ENCODE assay signal across 9 mouse cellular contexts in the genomic region with DNA sequence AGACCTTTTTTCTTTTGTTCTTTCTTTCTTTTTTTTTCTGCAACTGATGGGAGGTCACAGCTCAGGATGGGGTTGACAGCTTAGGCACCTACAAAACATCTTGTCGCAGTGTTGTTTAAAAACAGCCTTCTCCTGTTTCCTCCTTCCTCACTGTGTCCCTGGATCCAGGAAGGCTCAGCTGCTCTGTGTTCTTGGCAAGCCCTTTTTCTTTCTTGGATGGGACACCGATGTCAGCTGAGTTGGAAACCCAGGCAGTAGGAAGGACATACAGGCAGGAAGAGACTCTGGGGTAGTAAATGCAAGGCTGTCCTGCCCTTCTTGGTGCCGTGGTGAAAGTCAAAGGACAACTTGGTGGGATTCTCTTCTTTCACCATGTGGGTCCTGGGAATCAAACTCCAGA. TPM values are rescaled to one million over a fixed set of nuclear protein-coding genes. Genes with fewer than 3 reads are reported as not detected.
A peak's percentile ranks its signal among the peaks of the same experiment; 100 is the strongest.
DNase-seq lines count a peak whose midpoint lies in the region; ATAC-seq and TF ChIP-seq lines count a peak whose summit lies in the region.
"Had no signal": no experiment of that assay in that cellular context is flagged by ENCODE, and none has a peak within 500 bp of the region (broad histone marks: within the 10 kb centered on the region; RNA-seq: fewer than 3 reads in every experiment).

No protein-coding gene starts in this region.

- no peak for ATAC-seq in hindbrain, postnatal 0 days
- ATAC-seq in neural tube, embryonic 12.5 days (ENCODE audit: low FRiP score, low read depth) = no peak

- no peaks in the 10 kb centered on the region for H3K9me3 ChIP-seq in hindbrain, postnatal 0 days (ENCODE audit: low read length)
- no peaks in the 10 kb centered on the region for H3K9me3 ChIP-seq in neural tube, embryonic 12.5 days
- H3K9me3 ChIP-seq: stomach, embryonic 15.5 days had no signal

- H3K4me1 ChIP-seq in hindbrain, postnatal 0 days (ENCODE audit: insufficient read depth, low read length) = peaks cover 12% of the 10 kb centered on the region
- H3K4me1 ChIP-seq in neural tube, embryonic 12.5 days = peaks cover 46% of the 10 kb centered on the region

- peak overlapping the region; percentile 99; the same call in 1 of the 2 replicates for H3K27ac ChIP-seq in layer of hippocampus, adult 2 months
- no peak overlapping the region for H3K27ac ChIP-seq in hindbrain, postnatal 0 days
- no peak overlapping the region for H3K27ac ChIP-seq in neural tube, embryonic 12.5 days
- H3K27ac ChIP-seq: stomach, embryonic 15.5 days had no signal

- no peaks in the 10 kb centered on the region for H3K27me3 ChIP-seq in hindbrain, postnatal 0 days (ENCODE audit: insufficient read depth, low read length)
- H3K27me3 ChIP-seq in neural tube, embryonic 12.5 days (replicated peaks) = 0 out of 2 replicates have a peak, but pooled peaks cover 6% of the 10 kb centered on the region

- 33% methylated on average over 3 of the region's 3 CpGs for WGBS in hindbrain, postnatal 0 days
- 78% methylated on average over 3 of the region's 3 CpGs for WGBS in neural tube, embryonic 12.5 days

- H3K4me2 ChIP-seq in hindbrain, postnatal 0 days (ENCODE audit: low read depth, low read length) = peak overlapping the region; percentile 84; the same call in 1 of the 2 replicates
- H3K4me2 ChIP-seq in neural tube, embryonic 12.5 days (replicated peaks) = peak overlapping the region; percentile 85

- H3K4me3 ChIP-seq in layer of hippocampus, adult 2 months = peak overlapping the region; percentile 92; the same call in 1 of the 2 replicates
- no peak overlapping the region for H3K4me3 ChIP-seq in hindbrain, postnatal 0 days (ENCODE audit: low read length)
- H3K4me3 ChIP-seq in neural tube, embryonic 12.5 days = 0 out of 2 replicates have a peak overlapping the region, but pooled peaks have one; percentile 80

- H3K9ac ChIP-seq in hindbrain, postnatal 0 days (replicated peaks; ENCODE audit: low read length) = peak overlapping the region; percentile 58; the same call in 1 of the 2 replicates
- no peak overlapping the region for H3K9ac ChIP-seq in neural tube, embryonic 12.5 days

- peaks cover 19% of the 10 kb centered on the region for H3K36me3 ChIP-seq in hindbrain, postnatal 0 days (ENCODE audit: insufficient read depth, low read length)
- peaks cover 21% of the 10 kb centered on the region for H3K36me3 ChIP-seq in neural tube, embryonic 12.5 days

- DNase-seq in layer of hippocampus, adult 2 months (ENCODE audit: low spot score in 2 of 2) = no peak
- DNase-seq in layer of hippocampus, adult 11-12 months (ENCODE audit: low spot score) = no peak
- peak; percentile 76 for DNase-seq in heart, adult 8-10 months (ENCODE audit: low spot score)
- DNase-seq in hindbrain, postnatal 0 days (ENCODE audit: low spot score) = peak; percentile 3
- DNase-seq in cerebellum, adult 11 months = no peak
- no peak for DNase-seq in adrenal gland, adult 18-20 months (ENCODE audit: low spot score in 2 of 2)
- DNase-seq in frontal cortex, postnatal 25 days (ENCODE audit: low spot score in 2 of 2) = no peak

- no peak for TF ChIP-seq CTCF in layer of hippocampus, adult 2 months (conservative IDR thresholded peaks at IDR 0.05)
- TF ChIP-seq CTCF in hindbrain, postnatal 0 days (IDR thresholded peaks at IDR 0.05; ENCODE audit: low read depth) = no peak

RNA-seq across cellular contexts. Expression of gene Pank4, which starts 1.9 kb away (rescaled TPM):
- 10 to 100 TPM; 41.8 to 43.0 TPM for total RNA-seq in layer of hippocampus, adult 2 months (2021)
- 10 to 100 TPM; 38.6 to 44.1 (median 41.2) TPM for total RNA-seq in heart, adult 8-10 months (2022)
- 34.5 and 40.9 TPM in 2 replicates for total RNA-seq in hindbrain, postnatal 0 days (2014; rRNA removed)
- polyA plus RNA-seq in hindbrain, postnatal 0 days (2015; fragmentation: Nextera tagmentation; extraction: Ambion mirVana) = 25.2 and 28.1 TPM in 2 replicates
- polyA plus RNA-seq in neural tube, embryonic 12.5 days (2016; fragmentation: Nextera tagmentation; extraction: Ambion mirVana) = 41.2 and 46.3 TPM in 2 replicates
- 10 to 100 TPM; 28.3 to 31.9 TPM for total RNA-seq in adrenal gland, adult 18-20 months (2021)

RNA-seq across cellular contexts. Expression of gene Hes5, which starts 5.1 kb away (rescaled TPM):
- 10 to 100 TPM; 24.7 to 30.7 TPM for total RNA-seq in layer of hippocampus, adult 2 months (2021)
- not detected for total RNA-seq in heart, adult 8-10 months (2022)
- 149 and 177 TPM in 2 replicates for total RNA-seq in hindbrain, postnatal 0 days (2014; rRNA removed)
- polyA plus RNA-seq in hindbrain, postnatal 0 days (2015; fragmentation: Nextera tagmentation; extraction: Ambion mirVana) = 106 and 122 TPM in 2 replicates
- polyA plus RNA-seq in neural tube, embryonic 12.5 days (2016; fragmentation: Nextera tagmentation; extraction: Ambion mirVana) = 396 and 412 TPM in 2 replicates
- total RNA-seq in adrenal gland, adult 18-20 months (2021) = not detected

RNA-seq across cellular contexts. Expression of gene Tnfrsf14, which starts 37.5 kb away (rescaled TPM):
- total RNA-seq in layer of hippocampus, adult 2 months (2021) = 1 to 10 TPM in 1 of 2 experiments, under 1 TPM in 1; 0.84 to 1.3 TPM
- total RNA-seq in heart, adult 8-10 months (2022) = 1 to 10 TPM; 4.0 to 9.1 (median 4.5) TPM
- 0.52 TPM in 1 of 2 replicates, not detected in the other for total RNA-seq in hindbrain, postnatal 0 days (2014; rRNA removed)
- polyA plus RNA-seq in hindbrain, postnatal 0 days (2015; fragmentation: Nextera tagmentation; extraction: Ambion mirVana) = 0.16 and 0.29 TPM in 2 replicates
- 0.34 and 1.2 TPM in 2 replicates for polyA plus RNA-seq in neural tube, embryonic 12.5 days (2016; fragmentation: Nextera tagmentation; extraction: Ambion mirVana)
- 1 to 10 TPM; 6.4 to 8.4 TPM for total RNA-seq in adrenal gland, adult 18-20 months (2021)

Comparison
In these comparisons a context has a peak if more than half of its experiments do, and no peak if none do; other contexts are left out.
1. DNase-seq: peak in heart, adult 8-10 months (single experiment) and hindbrain, postnatal 0 days (single experiment); none in layer of hippocampus, adult 2 months (0 of 2), layer of hippocampus, adult 11-12 months (single experiment), cerebellum, adult 11 months (single experiment), adrenal gland, adult 18-20 months (0 of 2) and frontal cortex, postnatal 25 days (0 of 2).
2. RNA of gene Hes5, which starts 5.1 kb away (total RNA-seq): 149 to 177 TPM in hindbrain, postnatal 0 days and 24.7 to 30.7 TPM in layer of hippocampus, adult 2 months; not detected in heart, adult 8-10 months and not detected in adrenal gland, adult 18-20 months; every median in the first group is over 10 times any median in the second.